Mouse (Mus musculus) retina, postnatal 7 days (tissue): Measurements from ENCODE around the gene Zfp146.
A peak's percentile ranks its signal among the peaks of the same experiment; 100 is the strongest.
"Not testable (repeated sequence)": the region's sequence is repeated elsewhere in the genome, so short reads cannot be mapped to it uniquely, and the experiment has no call there.

Source experiments
- DNase-seq: peaks from one replicate; pipeline ENCODE4 v3.0.0-alpha.2; 2012; ENCODE audit warnings: low read depth, low spot score

The Zfp146 gene

GRCm38 (mm10) chr7:30169583-30170282 is at the start of gene Zfp146:
Gene Zfp146 (minus strand): TSS chr7:30169750.
- DNase-seq = peak; percentile 91

DNA sequence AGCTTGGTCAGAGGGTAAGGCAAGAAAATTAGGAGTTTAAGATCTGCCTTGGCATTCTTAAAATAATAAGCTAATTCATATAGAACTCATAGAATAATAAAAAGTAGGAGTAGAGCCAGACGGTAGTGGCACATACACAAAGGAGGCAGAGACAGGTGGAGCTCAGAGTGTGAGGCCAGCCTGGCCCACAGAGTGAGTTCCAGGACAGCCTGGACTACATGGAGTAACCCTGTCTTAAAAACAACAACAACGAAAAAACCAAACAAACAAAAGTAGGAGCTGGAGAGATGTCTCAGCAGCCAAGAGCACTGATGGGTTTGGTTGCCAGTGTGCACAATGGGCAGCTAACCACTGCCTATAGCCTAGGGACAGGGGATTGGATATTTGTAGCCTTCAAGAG is 47.7 kb upstream of the Zfp146 start:
- DNase-seq = no peak

DNA sequence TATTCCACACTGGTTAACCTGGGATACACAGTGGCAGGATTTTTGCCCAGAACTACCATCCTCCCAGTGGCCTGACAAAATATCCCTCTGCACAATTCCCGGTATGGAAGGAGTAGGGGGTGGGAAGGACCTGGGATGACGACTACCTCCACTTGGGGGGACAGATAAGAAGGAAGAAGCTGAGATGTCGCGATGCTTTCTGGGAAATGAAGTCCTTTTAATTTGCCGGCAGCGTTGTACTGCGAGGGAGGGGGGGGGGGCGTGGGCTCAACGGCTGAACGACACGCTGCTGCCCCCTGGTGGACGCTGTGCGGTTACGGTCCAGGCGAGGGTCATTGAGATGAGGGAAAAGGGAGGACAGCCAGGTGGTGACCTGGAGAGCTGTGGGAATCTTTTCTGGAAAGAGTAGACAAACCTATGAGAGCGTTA is 47.2 kb upstream of the Zfp146 start:
- DNase-seq = peak; percentile 87

DNA sequence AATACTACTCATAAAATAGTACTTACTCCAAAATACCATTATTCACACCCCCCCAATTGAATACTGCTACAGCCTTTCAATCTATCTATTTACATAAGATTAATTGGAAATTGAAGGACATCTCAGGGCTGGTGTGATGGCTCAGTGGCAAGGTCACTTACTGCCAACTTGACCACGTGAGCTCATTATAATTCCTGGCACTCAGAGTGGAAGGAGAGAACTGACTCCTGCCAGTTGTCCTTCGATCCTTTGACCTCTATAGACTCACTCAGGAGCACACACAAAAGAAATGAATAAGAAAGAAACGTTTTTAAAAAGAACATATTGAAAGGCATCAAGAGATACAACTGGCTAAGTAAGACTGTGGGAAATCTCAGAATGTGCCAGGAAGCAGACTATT is 46.3 kb upstream of the Zfp146 start:
- no peak for DNase-seq

GRCm38 (mm10) chr7:30213881-30214280 is 44.3 kb upstream of the Zfp146 start:
- no peak for DNase-seq

GRCm38 (mm10) chr7:30211025-30211424 is 41.5 kb upstream of the Zfp146 start:
- DNase-seq = no peak

DNA sequence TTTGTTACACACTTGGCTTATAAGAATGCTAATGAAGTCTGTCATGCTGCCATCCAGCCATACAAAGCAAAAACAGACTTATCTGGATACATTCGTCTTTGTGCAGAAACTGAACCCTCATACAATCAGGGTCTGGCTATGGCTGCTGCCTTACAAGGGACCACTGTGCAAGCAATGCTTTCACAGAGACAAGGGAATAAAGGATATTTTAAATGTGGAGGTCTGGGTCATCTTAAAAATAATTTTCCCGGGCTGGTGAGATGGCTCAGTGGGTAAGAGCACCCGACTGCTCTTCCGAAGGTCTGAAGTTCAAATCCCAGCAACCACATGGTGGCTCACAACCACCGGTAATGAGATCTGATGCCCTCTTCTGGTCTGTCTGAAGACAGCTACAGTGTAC is 36.8 kb upstream of the Zfp146 start:
- not testable (repeated sequence) for DNase-seq

- peak; percentile 54 for DNase-seq
These were observed 35.8 kb upstream of the Zfp146 start for GRCm38 (mm10) chr7:30205383-30205782.

DNA sequence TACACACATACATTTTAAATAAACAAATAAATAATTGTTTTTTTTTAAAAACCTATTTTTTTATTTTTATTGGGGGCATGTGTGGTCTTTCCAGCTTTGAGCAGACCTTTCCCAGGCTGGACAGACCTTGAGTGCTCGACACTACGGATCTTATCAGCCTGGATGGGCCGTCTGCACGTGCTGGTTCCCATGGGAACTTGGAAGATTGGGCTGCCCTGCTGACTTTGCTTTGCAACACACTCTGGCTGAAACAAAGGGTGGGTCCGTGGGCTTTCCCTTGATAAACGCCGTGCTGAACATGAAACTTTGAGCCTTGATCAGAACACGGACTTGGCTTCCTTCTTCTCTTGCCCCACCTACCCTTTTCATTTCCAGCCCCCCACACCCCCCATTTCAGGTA is 34.8 kb upstream of the Zfp146 start:
- DNase-seq = no peak

- DNase-seq = no peak
These were observed 33.5 kb upstream of the Zfp146 start for GRCm38 (mm10) chr7:30202895-30203690.

- DNase-seq = not testable (repeated sequence)
These were observed 31.1 kb upstream of the Zfp146 start for GRCm38 (mm10) chr7:30200661-30201060.

GRCm38 (mm10) chr7:30200200-30200599 is 30.6 kb upstream of the Zfp146 start:
- no peak for DNase-seq

GRCm38 (mm10) chr7:30199498-30200139 is 30.1 kb upstream of the Zfp146 start:
- DNase-seq = no peak

GRCm38 (mm10) chr7:30198481-30198971 is 29.0 kb upstream of the Zfp146 start, which contains the start of gene Capns1:
Gene Capns1 (minus strand): TSS chr7:30198811.
- DNase-seq = peak; percentile 76

GRCm38 (mm10) chr7:30197592-30198129 is 28.1 kb upstream of the Zfp146 start:
- no peak for DNase-seq

GRCm38 (mm10) chr7:30196171-30196570 is 26.6 kb upstream of the Zfp146 start:
- DNase-seq = no peak

DNA sequence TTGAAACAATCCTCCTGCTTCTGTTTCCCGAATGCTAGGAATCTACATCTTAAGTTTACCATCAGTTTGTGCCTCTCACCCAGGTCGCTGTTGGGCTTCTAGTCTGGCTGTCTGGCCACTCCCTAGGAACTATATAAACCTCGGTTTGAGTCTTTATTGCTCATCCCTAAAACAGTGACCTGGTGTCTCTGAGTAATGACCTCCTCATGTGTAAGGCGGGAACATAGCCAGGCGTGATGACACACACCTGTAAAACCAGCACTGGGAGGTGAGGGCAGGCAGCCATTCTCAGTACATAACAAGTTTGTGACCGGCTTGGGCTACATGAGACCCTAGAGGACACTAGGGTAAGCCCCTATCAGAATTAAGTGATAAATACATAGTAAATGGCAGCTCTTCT is 25.9 kb upstream of the Zfp146 start:
- no peak for DNase-seq

- peak; percentile 88 for DNase-seq
These were observed 25.3 kb upstream of the Zfp146 start for GRCm38 (mm10) chr7:30194884-30195283.

GRCm38 (mm10) chr7:30194101-30194831 is 24.7 kb upstream of the Zfp146 start:
- DNase-seq = no peak

DNA sequence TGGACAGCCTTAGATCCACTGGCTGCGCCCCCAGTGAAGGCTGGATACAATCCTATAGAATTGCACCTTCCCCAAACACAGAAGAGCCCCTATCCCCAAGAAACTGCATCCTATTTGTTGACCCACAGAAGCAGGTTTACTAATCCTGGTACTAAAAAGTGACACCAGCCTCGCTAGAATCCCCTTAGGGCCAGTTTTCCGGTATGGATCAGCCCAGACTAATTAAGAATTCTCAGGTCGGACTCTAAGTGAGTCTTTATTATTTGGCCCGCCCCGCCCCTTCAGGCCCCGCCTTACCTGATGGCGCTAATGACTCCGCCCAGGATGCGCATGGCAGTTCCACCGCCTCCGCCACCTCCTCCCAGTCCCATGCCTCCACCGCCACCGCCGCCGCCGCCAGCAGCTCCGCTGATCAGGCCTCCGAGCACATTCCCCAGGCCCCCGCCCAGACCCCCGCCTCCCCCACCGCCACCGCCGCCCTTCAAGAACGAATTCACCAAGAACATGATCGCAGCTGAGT is 24.1 kb upstream of the Zfp146 start:
- no peak for DNase-seq

DNA sequence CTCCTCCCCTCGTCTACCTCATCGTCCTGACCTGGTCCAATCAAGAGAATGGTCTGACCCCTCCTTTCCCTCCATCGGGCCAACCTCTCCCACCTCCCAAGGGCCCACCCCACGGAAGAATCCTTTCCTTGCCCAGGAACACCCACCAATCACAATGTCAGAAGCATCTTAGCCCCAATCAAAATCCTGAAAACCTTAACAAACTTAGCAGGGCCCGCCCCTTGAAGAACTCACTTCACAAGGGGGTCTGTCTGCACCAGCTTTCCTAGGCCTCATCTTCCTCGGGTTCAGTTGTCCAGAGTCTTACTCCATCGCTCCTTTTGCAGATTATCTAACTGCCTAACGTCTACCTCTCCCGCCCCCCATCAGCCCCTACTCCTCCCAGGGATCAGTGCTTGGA is 23.5 kb upstream of the Zfp146 start:
- no peak for DNase-seq
